11 mouse cellular contexts compared by ENCODE assay signal in the genomic region with DNA sequence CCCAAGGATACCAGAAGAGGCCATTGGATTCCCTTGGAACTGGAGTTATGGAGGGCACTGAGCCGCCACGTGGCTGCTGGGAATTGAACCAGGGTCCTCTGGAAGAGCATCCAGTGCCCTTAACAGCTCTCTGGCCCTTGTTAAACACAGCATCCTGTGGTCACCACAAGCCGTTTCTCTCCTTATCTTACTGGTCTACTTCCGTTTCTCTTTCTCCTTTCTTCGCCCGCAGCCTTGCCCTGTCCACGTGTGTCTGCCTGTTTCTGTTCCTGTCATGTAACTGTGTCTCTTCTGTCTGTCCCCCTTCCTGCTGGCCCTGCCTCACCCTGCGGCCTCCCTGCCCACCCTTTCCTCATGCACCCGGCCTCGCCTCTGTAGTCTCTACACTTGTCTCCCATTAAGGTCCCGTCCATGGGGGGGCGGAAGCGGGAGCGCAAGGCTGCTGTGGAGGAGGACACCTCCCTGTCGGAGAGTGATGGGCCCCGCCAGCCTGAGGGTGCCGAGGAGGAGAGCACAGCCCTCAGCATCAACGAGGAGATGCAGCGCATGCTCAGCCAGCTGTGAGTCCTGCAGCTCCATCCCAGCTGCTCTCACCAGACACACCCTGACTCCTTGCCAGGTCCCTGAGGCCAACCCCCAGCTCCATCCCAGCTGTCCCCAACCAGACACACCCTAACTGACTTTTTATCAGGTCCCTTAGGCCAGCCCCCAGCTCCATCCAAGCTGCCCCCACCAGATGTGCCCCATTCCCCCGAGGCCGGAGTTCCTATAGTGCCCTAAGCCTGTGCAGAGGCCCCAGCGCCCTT. TPM values are rescaled to one million over a fixed set of nuclear protein-coding genes. Genes with fewer than 3 reads are reported as not detected.
DNase-seq lines count a peak whose midpoint lies in the region; ATAC-seq and TF ChIP-seq lines count a peak whose summit lies in the region.
"Had no signal": no experiment of that assay in that cellular context is flagged by ENCODE, and none has a peak within 500 bp of the region (broad histone marks: within the 10 kb centered on the region; RNA-seq: fewer than 3 reads in every experiment).

No protein-coding gene starts in this region.

- WGBS in embryonic facial prominence, embryonic 14.5 days = 81% methylated on average over 22 of the region's 22 CpGs
- WGBS in embryonic facial prominence, embryonic 10.5 days = 84% methylated on average over 22 of the region's 22 CpGs
- WGBS in stomach, postnatal 0 days = 73% methylated on average over 22 of the region's 22 CpGs
- 88% methylated on average over 22 of the region's 22 CpGs for WGBS in midbrain, embryonic 13.5 days

- H3K27ac ChIP-seq in embryonic facial prominence, embryonic 14.5 days (replicated peaks; ENCODE audit: low read depth, low read length) = no peak overlapping the region
- H3K27ac ChIP-seq in embryonic facial prominence, embryonic 10.5 days (replicated peaks) = no peak overlapping the region
- no peak overlapping the region for H3K27ac ChIP-seq in stomach, postnatal 0 days (replicated peaks)
- no peak overlapping the region for H3K27ac ChIP-seq in midbrain, embryonic 13.5 days
- H3K27ac ChIP-seq: forebrain, embryonic 12.5 days; hindbrain, embryonic 14.5 days had no signal

- no peak for TF ChIP-seq CTCF in stomach, postnatal 0 days (IDR thresholded peaks at IDR 0.05; ENCODE audit: low read depth)

- H3K9ac ChIP-seq in embryonic facial prominence, embryonic 14.5 days (ENCODE audit: low read depth, low read length) = no peak overlapping the region
- no peak overlapping the region for H3K9ac ChIP-seq in stomach, postnatal 0 days (ENCODE audit: low read length)
- no peak overlapping the region for H3K9ac ChIP-seq in midbrain, embryonic 13.5 days (replicated peaks)
- H3K9ac ChIP-seq: forebrain, embryonic 12.5 days; hindbrain, embryonic 14.5 days had no signal

- H3K4me1 ChIP-seq in embryonic facial prominence, embryonic 14.5 days (ENCODE audit: control insufficient read depth, insufficient read depth, low read length) = peaks cover 1% of the 10 kb centered on the region; the same call in 1 of the 2 replicates
- H3K4me1 ChIP-seq in embryonic facial prominence, embryonic 10.5 days = peaks cover 48% of the 10 kb centered on the region
- H3K4me1 ChIP-seq in stomach, postnatal 0 days (replicated peaks; ENCODE audit: control insufficient read depth, insufficient read depth) = no peaks in the 10 kb centered on the region
- peaks cover 30% of the 10 kb centered on the region for H3K4me1 ChIP-seq in midbrain, embryonic 13.5 days (replicated peaks)

- no peak overlapping the region for H3K4me2 ChIP-seq in embryonic facial prominence, embryonic 14.5 days (ENCODE audit: low read depth, low read length)
- H3K4me2 ChIP-seq in stomach, postnatal 0 days (replicated peaks; ENCODE audit: low read depth) = no peak overlapping the region
- H3K4me2 ChIP-seq in midbrain, embryonic 13.5 days (replicated peaks) = no peak overlapping the region
- H3K4me2 ChIP-seq: forebrain, embryonic 12.5 days; hindbrain, embryonic 14.5 days had no signal

- H3K27me3 ChIP-seq in embryonic facial prominence, embryonic 14.5 days (replicated peaks; ENCODE audit: control insufficient read depth, insufficient read depth, low read length) = no peaks in the 10 kb centered on the region
- H3K27me3 ChIP-seq in embryonic facial prominence, embryonic 10.5 days (replicated peaks; ENCODE audit: low read depth, poor library complexity, severe bottlenecking) = no peaks in the 10 kb centered on the region
- H3K27me3 ChIP-seq in stomach, postnatal 0 days (ENCODE audit: control insufficient read depth, insufficient read depth, low read length) = no peaks in the 10 kb centered on the region
- no peaks in the 10 kb centered on the region for H3K27me3 ChIP-seq in midbrain, embryonic 13.5 days
- H3K27me3 ChIP-seq: forebrain, embryonic 12.5 days had no signal

- no peak for TF ChIP-seq EP300 in stomach, postnatal 0 days (optimal IDR thresholded peaks at IDR 0.05)

- DNase-seq in embryonic facial prominence, embryonic 14.5 days (ENCODE audit: low spot score) = peak; percentile 54
- no peak for DNase-seq in embryonic facial prominence, embryonic 10.5 days (ENCODE audit: low spot score)
- peak; percentile 22 for DNase-seq in thymus, postnatal 4 days
- no peak for DNase-seq in thymus, adult 18-20 months
- peak; percentile 67 for DNase-seq in heart, postnatal 4 days
- DNase-seq in stomach, postnatal 0 days (ENCODE audit: low spot score) = no peak
- no peak for DNase-seq in adrenal gland, adult 8-10 months
- DNase-seq: cerebellum, adult 18-20 months had no signal

- no peak for ATAC-seq in embryonic facial prominence, embryonic 14.5 days (ENCODE audit: low read depth)
- peak; percentile 18; the same call in 1 of the 2 replicates for ATAC-seq in stomach, postnatal 0 days (ENCODE audit: low FRiP score, low TSS enrichment)
- ATAC-seq in midbrain, embryonic 13.5 days = no peak

- H3K9me3 ChIP-seq in embryonic facial prominence, embryonic 14.5 days (ENCODE audit: control insufficient read depth, low read length) = no peaks in the 10 kb centered on the region
- H3K9me3 ChIP-seq in embryonic facial prominence, embryonic 10.5 days = no peaks in the 10 kb centered on the region
- H3K9me3 ChIP-seq in stomach, postnatal 0 days (ENCODE audit: control insufficient read depth, low read length) = no peaks in the 10 kb centered on the region
- no peaks in the 10 kb centered on the region for H3K9me3 ChIP-seq in midbrain, embryonic 13.5 days
- H3K9me3 ChIP-seq: forebrain, embryonic 12.5 days had no signal

- H3K4me3 ChIP-seq in embryonic facial prominence, embryonic 14.5 days (ENCODE audit: low read depth, low read length) = no peak overlapping the region
- H3K4me3 ChIP-seq in embryonic facial prominence, embryonic 10.5 days = no peak overlapping the region
- H3K4me3 ChIP-seq in stomach, postnatal 0 days (ENCODE audit: low read depth, low read length) = no peak overlapping the region
- no peak overlapping the region for H3K4me3 ChIP-seq in midbrain, embryonic 13.5 days (replicated peaks)
- H3K4me3 ChIP-seq: forebrain, embryonic 12.5 days had no signal

- peaks cover 32% of the 10 kb centered on the region for H3K36me3 ChIP-seq in embryonic facial prominence, embryonic 14.5 days (ENCODE audit: control insufficient read depth, insufficient read depth, low read length)
- peaks cover 80% of the 10 kb centered on the region for H3K36me3 ChIP-seq in embryonic facial prominence, embryonic 10.5 days (replicated peaks)
- H3K36me3 ChIP-seq in stomach, postnatal 0 days (ENCODE audit: control insufficient read depth, insufficient read depth, low read length) = no peaks in the 10 kb centered on the region
- peaks cover 46% of the 10 kb centered on the region for H3K36me3 ChIP-seq in midbrain, embryonic 13.5 days

RNA-seq across cellular contexts. Expression of a gene that starts 7.4 kb away (rescaled TPM):
- 37.9 and 43.7 TPM in 2 replicates for polyA plus RNA-seq in embryonic facial prominence, embryonic 14.5 days (2014; fragmentation: Nextera tagmentation; extraction: Ambion mirVana)
- 11.0 and 11.1 TPM in 2 replicates for polyA plus RNA-seq in embryonic facial prominence, embryonic 10.5 days (2016; fragmentation: Nextera tagmentation; extraction: Ambion mirVana)
- 10 to 100 TPM; 18.0 to 18.6 TPM for total RNA-seq in heart, postnatal 4 days (2021)
- polyA plus RNA-seq in stomach, postnatal 0 days (2015; fragmentation: Nextera tagmentation; extraction: Ambion mirVana) = 4.4 and 5.7 TPM in 2 replicates
- total RNA-seq in adrenal gland, adult 8-10 months (2022) = 10 to 100 TPM; 15.2 to 60.0 (median 37.1) TPM
- 14.9 and 19.3 TPM in 2 replicates for polyA plus RNA-seq in midbrain, embryonic 13.5 days (2015; fragmentation: Nextera tagmentation; extraction: Ambion mirVana)

RNA-seq across cellular contexts. Expression of a gene that starts 13.9 kb away (rescaled TPM):
- 1,831 and 1,850 TPM in 2 replicates for polyA plus RNA-seq in embryonic facial prominence, embryonic 14.5 days (2014; fragmentation: Nextera tagmentation; extraction: Ambion mirVana)
- 2,731 and 2,955 TPM in 2 replicates for polyA plus RNA-seq in embryonic facial prominence, embryonic 10.5 days (2016; fragmentation: Nextera tagmentation; extraction: Ambion mirVana)
- 1,000 to 10,000 TPM; 3,371 to 3,611 TPM for total RNA-seq in heart, postnatal 4 days (2021)
- polyA plus RNA-seq in stomach, postnatal 0 days (2015; fragmentation: Nextera tagmentation; extraction: Ambion mirVana) = 920 and 1,103 TPM in 2 replicates
- total RNA-seq in adrenal gland, adult 8-10 months (2022) = 1,000 to 10,000 TPM; 1,769 to 2,176 (median 2,111) TPM
- polyA plus RNA-seq in midbrain, embryonic 13.5 days (2015; fragmentation: Nextera tagmentation; extraction: Ambion mirVana) = 1,484 and 1,546 TPM in 2 replicates

RNA-seq across cellular contexts. Expression of a gene that starts 20.7 kb away (rescaled TPM):
- 56.4 and 60.4 TPM in 2 replicates for polyA plus RNA-seq in embryonic facial prominence, embryonic 14.5 days (2014; fragmentation: Nextera tagmentation; extraction: Ambion mirVana)
- polyA plus RNA-seq in embryonic facial prominence, embryonic 10.5 days (2016; fragmentation: Nextera tagmentation; extraction: Ambion mirVana) = 94.1 and 99.4 TPM in 2 replicates
- 10 to 100 TPM; 24.4 to 25.3 TPM for total RNA-seq in heart, postnatal 4 days (2021)
- polyA plus RNA-seq in stomach, postnatal 0 days (2015; fragmentation: Nextera tagmentation; extraction: Ambion mirVana) = 25.0 and 26.6 TPM in 2 replicates
- 10 to 100 TPM; 41.6 to 48.8 (median 43.4) TPM for total RNA-seq in adrenal gland, adult 8-10 months (2022)
- 43.2 and 45.9 TPM in 2 replicates for polyA plus RNA-seq in midbrain, embryonic 13.5 days (2015; fragmentation: Nextera tagmentation; extraction: Ambion mirVana)

RNA-seq across cellular contexts. Expression of a gene that starts 39.1 kb away (rescaled TPM):
- 76.7 and 90.8 TPM in 2 replicates for polyA plus RNA-seq in embryonic facial prominence, embryonic 14.5 days (2014; fragmentation: Nextera tagmentation; extraction: Ambion mirVana)
- polyA plus RNA-seq in embryonic facial prominence, embryonic 10.5 days (2016; fragmentation: Nextera tagmentation; extraction: Ambion mirVana) = 261 and 263 TPM in 2 replicates
- total RNA-seq in heart, postnatal 4 days (2021) = 100 to 1,000 TPM; 101 to 111 TPM
- polyA plus RNA-seq in stomach, postnatal 0 days (2015; fragmentation: Nextera tagmentation; extraction: Ambion mirVana) = 15.3 and 16.6 TPM in 2 replicates
- 10 to 100 TPM; 10.6 to 40.2 (median 26.6) TPM for total RNA-seq in adrenal gland, adult 8-10 months (2022)
- polyA plus RNA-seq in midbrain, embryonic 13.5 days (2015; fragmentation: Nextera tagmentation; extraction: Ambion mirVana) = 101 and 103 TPM in 2 replicates

RNA-seq across cellular contexts. Expression of a gene that starts 39.2 kb away (rescaled TPM):
- 198 and 205 TPM in 2 replicates for polyA plus RNA-seq in embryonic facial prominence, embryonic 14.5 days (2014; fragmentation: Nextera tagmentation; extraction: Ambion mirVana)
- 207 and 214 TPM in 2 replicates for polyA plus RNA-seq in embryonic facial prominence, embryonic 10.5 days (2016; fragmentation: Nextera tagmentation; extraction: Ambion mirVana)
- total RNA-seq in heart, postnatal 4 days (2021) = 100 to 1,000 TPM; 248 to 271 TPM
- 196 and 211 TPM in 2 replicates for polyA plus RNA-seq in stomach, postnatal 0 days (2015; fragmentation: Nextera tagmentation; extraction: Ambion mirVana)
- total RNA-seq in adrenal gland, adult 8-10 months (2022) = 100 to 1,000 TPM; 155 to 179 (median 167) TPM
- polyA plus RNA-seq in midbrain, embryonic 13.5 days (2015; fragmentation: Nextera tagmentation; extraction: Ambion mirVana) = 163 and 165 TPM in 2 replicates

Comparison
In these comparisons a context has a peak if more than half of its experiments do, and no peak if none do; other contexts are left out.
1. DNase-seq: peak in embryonic facial prominence, embryonic 14.5 days (single experiment), thymus, postnatal 4 days (single experiment) and heart, postnatal 4 days (single experiment); none in embryonic facial prominence, embryonic 10.5 days (single experiment), thymus, adult 18-20 months (0 of 2), stomach, postnatal 0 days (single experiment) and adrenal gland, adult 8-10 months (single experiment).